Mouse (Mus musculus): ENCODE data around the gene Pomgnt1. TPM values are rescaled to one million over a fixed set of nuclear protein-coding genes. Genes with fewer than 3 reads are reported as not detected.

The Pomgnt1 gene
- polyA plus RNA-seq, 1 experiment from 2014 or later: 74.8 TPM

DNA sequence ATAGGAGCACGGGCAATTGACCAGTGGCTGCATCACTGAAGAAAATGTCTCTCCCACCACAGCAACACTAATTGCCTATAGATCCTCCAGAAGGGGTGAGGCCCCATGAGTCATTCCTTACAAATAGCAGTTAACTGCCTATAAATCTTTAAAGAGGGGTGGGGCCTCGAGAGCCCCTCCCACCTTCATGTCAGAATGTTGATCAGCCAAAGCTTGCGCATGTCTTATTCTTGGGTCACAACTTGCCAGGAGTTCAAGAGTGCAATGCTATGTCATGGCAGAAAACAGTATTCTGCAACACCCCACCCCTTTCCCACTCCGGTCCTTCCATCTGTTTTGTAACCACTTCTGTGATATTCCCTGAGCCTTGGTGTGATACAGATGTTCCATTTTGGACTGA is 82.9 kb downstream of the Pomgnt1 start:
- WGBS: 68% methylated on average over 4 of the region's 4 CpGs
- no peaks in the 10 kb centered on the region for H3K36me3 ChIP-seq
- no peaks in the 10 kb centered on the region for H3K27me3 ChIP-seq
- H3K27ac ChIP-seq: no peak overlapping the region
- no peak overlapping the region for H3K4me2 ChIP-seq
- H3K4me3 ChIP-seq (replicated peaks): no peak overlapping the region
- H3K9ac ChIP-seq (replicated peaks): no peak overlapping the region
- H3K4me1 ChIP-seq (replicated peaks): no peaks in the 10 kb centered on the region
- ATAC-seq (ENCODE audit: insufficient number of reproducible peaks, insufficient read depth, low FRiP score, low TSS enrichment, low read depth): no peak
- H3K9me3 ChIP-seq: no peaks in the 10 kb centered on the region

- Histone ChIP-seq H3K27ac (no peak overlapping the region), H3K9me3 (no peaks in the 10 kb centered on the region), H3K4me1 (replicated peaks) (no peaks in the 10 kb centered on the region), H3K27me3 (no peaks in the 10 kb centered on the region), H3K4me2 (no peak overlapping the region), H3K36me3 (no peaks in the 10 kb centered on the region), H3K9ac (replicated peaks) (no peak overlapping the region), H3K4me3 (replicated peaks) (no peak overlapping the region)
- ATAC-seq (ENCODE audit: insufficient number of reproducible peaks, insufficient read depth, low FRiP score, low TSS enrichment, low read depth): no peak
- whole genome bisulfite sequencing: 94% methylated on average over 1 of the region's 1 CpGs
Observed at GRCm38 (mm10) chr4:116208891-116209290, 85.3 kb downstream of the Pomgnt1 start.

Other genes with a start within 250 kb of the Pomgnt1 start
- gene Kncn, start 239.4 kb upstream of the Pomgnt1 start, polyA plus RNA-seq (2016; fragmentation: Nextera tagmentation; extraction: Ambion mirVana): not detected in 2 replicates
- 0.13 and 0.38 TPM in 2 replicates for gene 6430628N08Rik, start 233.2 kb upstream of the Pomgnt1 start, polyA plus RNA-seq (2016; fragmentation: Nextera tagmentation; extraction: Ambion mirVana)
- 0.08 and 0.13 TPM in 2 replicates for gene Dmbx1, start 183.9 kb upstream of the Pomgnt1 start, polyA plus RNA-seq (2016; fragmentation: Nextera tagmentation; extraction: Ambion mirVana)
- 0.81 and 1.1 TPM in 2 replicates for gene Faah, start 105.9 kb upstream of the Pomgnt1 start, polyA plus RNA-seq (2016; fragmentation: Nextera tagmentation; extraction: Ambion mirVana)
- gene Nsun4, start 70.0 kb upstream of the Pomgnt1 start, polyA plus RNA-seq (2016; fragmentation: Nextera tagmentation; extraction: Ambion mirVana): 18.4 and 21.1 TPM in 2 replicates
- gene Uqcrh, start 48.8 kb upstream of the Pomgnt1 start, polyA plus RNA-seq (2016; fragmentation: Nextera tagmentation; extraction: Ambion mirVana): 436 and 452 TPM in 2 replicates
- 78.9 and 82.6 TPM in 2 replicates for gene Lrrc41, start 48.6 kb upstream of the Pomgnt1 start, polyA plus RNA-seq (2016; fragmentation: Nextera tagmentation; extraction: Ambion mirVana)
- 53.9 and 59.2 TPM in 2 replicates for gene Rad54l, start 150 bp upstream of the Pomgnt1 start, polyA plus RNA-seq (2016; fragmentation: Nextera tagmentation; extraction: Ambion mirVana)
- gene Lurap1, start 27.5 kb downstream of the Pomgnt1 start, polyA plus RNA-seq (2016; fragmentation: Nextera tagmentation; extraction: Ambion mirVana): 2.6 and 2.8 TPM in 2 replicates
- gene Tspan1, start 43.8 kb downstream of the Pomgnt1 start, polyA plus RNA-seq (2016; fragmentation: Nextera tagmentation; extraction: Ambion mirVana): 0.10 and 0.16 TPM in 2 replicates
- not detected in 2 replicates for gene 1700042G07Rik, start 49.5 kb downstream of the Pomgnt1 start, polyA plus RNA-seq (2016; fragmentation: Nextera tagmentation; extraction: Ambion mirVana)
- not detected in 2 replicates for gene Gm49337, start 49.5 kb downstream of the Pomgnt1 start, polyA plus RNA-seq (2016; fragmentation: Nextera tagmentation; extraction: Ambion mirVana)
- gene Pik3r3, start 97.8 kb downstream of the Pomgnt1 start, polyA plus RNA-seq (2016; fragmentation: Nextera tagmentation; extraction: Ambion mirVana): 45.2 and 50.7 TPM in 2 replicates

Data from limb, embryonic 12.5 days (tissue).